Mouse (Mus musculus): ENCODE measurements around the gene Il23a. TPM values are rescaled to one million over a fixed set of nuclear protein-coding genes. Genes with fewer than 3 reads are reported as not detected.
"Not testable (repeated sequence)": the region's sequence is repeated elsewhere in the genome, so short reads cannot be mapped to it uniquely, and the experiment has no call there.

Il23a gene
- polyA plus RNA-seq, 1 experiment from 2014 or later, result not detected

DNA sequence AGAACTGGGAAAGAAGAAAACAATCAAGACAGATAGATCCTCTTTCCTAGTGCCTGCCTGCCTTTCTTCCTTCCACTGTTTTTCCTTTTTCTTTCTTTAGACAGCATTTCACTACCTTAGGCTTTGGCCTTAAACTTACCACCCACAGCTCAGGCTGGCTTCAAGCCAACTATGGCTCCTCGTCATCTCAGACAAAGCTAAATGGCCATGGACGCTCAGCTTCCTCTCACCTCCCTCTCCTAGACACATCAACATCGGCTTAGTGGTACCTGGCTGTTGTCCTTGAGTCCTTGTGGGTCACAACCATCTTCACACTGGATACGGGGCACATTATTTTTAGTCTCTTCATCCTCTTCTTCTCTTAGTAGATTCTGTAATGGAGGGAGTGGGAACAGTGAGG, 1.3 kb downstream of the Il23a start:
- WGBS, result 93% methylated on average over 4 of the region's 4 CpGs
- DNase-seq (ENCODE audit: low spot score, missing footprints) (no peak), ATAC-seq (ENCODE audit: low FRiP score) (no peak)
- Histone ChIP-seq H3K36me3 (ENCODE audit: control insufficient read depth, insufficient read depth, low read length) (no peaks in the 10 kb centered on the region), H3K27me3 (ENCODE audit: control insufficient read depth, insufficient read depth, low read length) (no peaks in the 10 kb centered on the region), H3K9me3 (ENCODE audit: control insufficient read depth, low read length) (no peaks in the 10 kb centered on the region), H3K4me3 (ENCODE audit: low read depth, low read length) (no peak overlapping the region), H3K9ac (ENCODE audit: low read length) (no peak overlapping the region), H3K4me2 (no peak overlapping the region), H3K4me1 (ENCODE audit: control insufficient read depth, insufficient read depth, low read length) (peaks cover 1% of the 10 kb centered on the region), H3K27ac (ENCODE audit: low read depth, low read length) (no peak overlapping the region)

DNA sequence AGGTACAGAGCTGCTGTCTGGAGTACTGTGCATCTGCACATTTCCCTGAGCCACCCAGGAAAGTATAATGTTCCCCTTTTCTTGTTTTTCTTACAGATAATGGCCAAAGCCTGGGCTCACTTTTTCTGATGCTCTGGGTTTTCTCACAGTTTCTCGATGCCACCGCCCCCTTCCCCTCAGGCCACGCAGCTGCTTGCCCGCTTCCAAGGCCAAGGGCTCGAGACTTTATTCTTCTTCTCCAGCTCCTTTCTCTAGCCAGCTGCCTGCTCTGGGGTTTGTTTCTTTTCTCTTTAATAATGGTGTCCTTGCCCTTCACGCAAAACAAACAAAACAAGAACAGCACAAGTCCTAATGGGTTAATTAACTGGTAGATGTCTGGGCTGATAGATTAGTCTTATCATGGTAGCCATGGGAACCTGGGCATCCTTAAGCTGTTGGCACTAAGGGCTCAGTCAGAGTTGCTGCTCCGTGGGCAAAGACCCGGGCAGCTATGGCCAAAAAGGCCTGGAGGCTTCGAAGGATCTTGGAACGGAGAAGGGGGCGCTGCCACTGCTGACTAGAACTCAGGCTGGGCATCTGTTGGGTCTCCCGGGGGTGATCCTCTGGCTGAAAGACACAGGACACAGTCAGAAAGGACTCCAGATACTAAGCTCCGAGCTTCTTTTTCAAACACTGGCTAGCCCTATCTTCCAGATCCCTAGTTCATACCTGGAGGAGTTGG, 2.0 kb downstream of the Il23a start:
- Histone ChIP-seq H3K9me3 (ENCODE audit: control insufficient read depth, low read length) (no peaks in the 10 kb centered on the region), H3K4me1 (ENCODE audit: control insufficient read depth, insufficient read depth, low read length) (no peaks in the 10 kb centered on the region), H3K36me3 (ENCODE audit: control insufficient read depth, insufficient read depth, low read length) (no peaks in the 10 kb centered on the region), H3K4me2 (no peak overlapping the region), H3K4me3 (ENCODE audit: low read depth, low read length) (no peak overlapping the region), H3K9ac (ENCODE audit: low read length) (no peak overlapping the region), H3K27ac (ENCODE audit: low read depth, low read length) (no peak overlapping the region), H3K27me3 (ENCODE audit: control insufficient read depth, insufficient read depth, low read length) (no peaks in the 10 kb centered on the region)
- no peak for DNase-seq (ENCODE audit: low spot score, missing footprints)
- ATAC-seq (ENCODE audit: low FRiP score), result no peak
- 82% methylated on average over 13 of the region's 13 CpGs for WGBS

DNA sequence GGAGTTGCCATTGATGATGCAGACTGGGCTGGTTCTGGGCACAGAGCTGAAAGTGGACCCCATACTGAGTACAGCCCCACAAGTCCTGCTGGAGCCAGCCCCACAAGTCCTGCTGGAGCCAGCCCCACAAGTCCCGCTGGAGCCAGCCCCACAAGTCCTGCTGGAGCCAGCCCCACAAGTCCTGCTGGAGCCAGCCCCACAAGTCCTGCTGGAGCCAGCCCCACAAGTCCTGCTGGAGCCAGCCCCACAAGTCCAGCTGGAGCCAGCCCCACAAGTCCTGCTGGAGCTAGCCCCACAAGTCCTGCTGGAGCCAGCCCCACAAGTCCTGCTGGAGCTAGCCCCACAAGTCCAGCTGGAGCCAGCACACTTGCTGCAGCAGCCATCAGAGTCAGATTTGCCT, 8.0 kb downstream of the Il23a start:
- ATAC-seq (ENCODE audit: low FRiP score); H3K4me3 ChIP-seq (ENCODE audit: low read depth, low read length); DNase-seq (ENCODE audit: low spot score, missing footprints); H3K27ac ChIP-seq (ENCODE audit: low read depth, low read length); H3K27me3 ChIP-seq (ENCODE audit: control insufficient read depth, insufficient read depth, low read length); H3K9me3 ChIP-seq (ENCODE audit: control insufficient read depth, low read length); H3K9ac ChIP-seq (ENCODE audit: low read length); H3K4me2 ChIP-seq; H3K36me3 ChIP-seq (ENCODE audit: control insufficient read depth, insufficient read depth, low read length); H3K4me1 ChIP-seq (ENCODE audit: control insufficient read depth, insufficient read depth, low read length): not testable (repeated sequence)
- 58% methylated on average over 1 of the region's 1 CpGs for WGBS

DNA sequence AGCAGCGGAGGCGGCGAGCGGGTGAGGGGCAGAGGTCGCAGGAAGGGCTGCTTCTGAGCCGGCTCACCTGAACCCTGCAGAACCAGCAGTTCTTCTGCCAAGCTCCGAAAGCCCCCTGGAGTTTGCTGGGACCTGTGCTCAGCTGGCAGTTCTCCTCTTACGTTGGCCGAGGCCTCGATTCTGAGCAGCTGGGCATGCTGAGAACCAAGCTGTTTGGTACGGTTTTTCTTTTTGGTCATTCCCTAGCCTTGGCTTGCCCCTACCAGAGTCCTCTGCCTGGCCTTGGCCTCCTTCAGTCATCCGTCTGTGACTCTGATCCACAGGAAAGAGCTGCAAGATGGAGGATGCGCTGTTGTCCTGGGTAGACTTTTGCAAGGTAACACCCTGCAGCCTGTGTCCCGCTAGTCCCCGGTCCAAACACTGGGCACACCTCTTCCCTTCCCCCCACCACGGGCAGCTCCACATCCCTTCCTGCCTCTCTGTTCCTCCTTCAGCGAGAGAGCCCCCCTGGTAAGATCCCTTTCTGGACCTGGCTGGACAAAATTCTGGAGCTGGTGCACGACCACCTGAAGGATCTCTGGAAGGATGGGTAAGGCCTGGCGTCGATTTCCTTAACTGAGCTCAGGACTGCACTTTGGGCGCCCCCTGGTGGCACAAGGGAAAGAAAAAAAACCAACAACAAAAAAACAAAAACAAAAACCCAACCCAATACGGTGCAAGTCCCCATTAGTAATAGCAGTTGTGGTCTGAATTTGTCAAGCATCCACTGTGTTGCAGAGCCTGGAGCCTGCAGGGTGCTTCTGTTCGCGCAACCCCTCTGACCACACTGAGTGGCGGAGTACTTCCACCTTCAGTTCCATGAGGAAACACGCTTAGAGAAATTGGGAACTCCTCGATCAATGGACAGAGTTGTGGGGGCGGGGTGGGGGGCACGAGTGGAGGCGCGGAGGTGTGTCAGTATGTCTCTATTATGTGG, 14.7 kb downstream of the Il23a start:
- Histone ChIP-seq H3K36me3 (ENCODE audit: control insufficient read depth, insufficient read depth, low read length) (peaks cover 11% of the 10 kb centered on the region; the same call in 1 of the 2 replicates), H3K4me2 (no peak overlapping the region), H3K9me3 (ENCODE audit: control insufficient read depth, low read length) (no peaks in the 10 kb centered on the region), H3K27ac (ENCODE audit: low read depth, low read length) (no peak overlapping the region), H3K27me3 (ENCODE audit: control insufficient read depth, insufficient read depth, low read length) (no peaks in the 10 kb centered on the region), H3K9ac (ENCODE audit: low read length) (peak overlapping the region; percentile 12; the same call in 1 of the 2 replicates), H3K4me3 (ENCODE audit: low read depth, low read length) (no peak overlapping the region), H3K4me1 (ENCODE audit: control insufficient read depth, insufficient read depth, low read length) (no peaks in the 10 kb centered on the region)
- WGBS, result 66% methylated on average over 31 of the region's 31 CpGs
- DNase-seq (ENCODE audit: low spot score, missing footprints), result peak; percentile 96
- ATAC-seq (ENCODE audit: low FRiP score), result peak; percentile 35; the same call in 1 of the 2 replicates

DNA sequence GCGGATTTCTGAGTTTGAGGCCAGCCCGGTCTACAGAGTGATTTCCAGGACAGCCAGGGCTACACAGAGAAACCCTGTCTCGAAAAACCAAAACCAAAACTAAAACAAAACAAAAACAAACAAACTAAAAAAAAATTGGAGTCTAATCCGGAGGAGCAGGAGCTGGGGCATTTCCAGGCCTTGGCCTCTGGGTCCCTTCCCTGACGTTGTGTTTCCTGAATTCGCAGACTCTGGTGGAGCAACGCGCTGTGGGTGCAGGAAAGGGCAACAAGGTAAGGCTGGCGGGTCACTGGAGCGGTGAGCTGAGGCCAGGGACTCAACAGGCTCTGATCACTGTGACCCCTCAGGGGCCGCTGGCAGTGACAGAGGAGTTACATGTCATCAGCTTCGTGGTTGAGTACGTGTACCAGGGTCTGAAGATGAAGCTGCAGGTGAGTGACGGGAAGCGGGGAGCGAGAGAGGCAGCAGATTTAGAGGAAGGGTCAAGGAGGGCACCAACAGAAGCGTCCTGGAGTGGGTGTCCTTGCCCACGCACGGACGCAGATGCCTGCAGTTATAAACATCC, 15.6 kb downstream of the Il23a start:
- peaks cover 14% of the 10 kb centered on the region; the same call in 1 of the 2 replicates for H3K36me3 ChIP-seq (ENCODE audit: control insufficient read depth, insufficient read depth, low read length)
- no peak overlapping the region for H3K4me2 ChIP-seq
- H3K27me3 ChIP-seq (ENCODE audit: control insufficient read depth, insufficient read depth, low read length), result no peaks in the 10 kb centered on the region
- no peak overlapping the region for H3K9ac ChIP-seq (ENCODE audit: low read length)
- H3K9me3 ChIP-seq (ENCODE audit: control insufficient read depth, low read length), result no peaks in the 10 kb centered on the region
- no peaks in the 10 kb centered on the region for H3K4me1 ChIP-seq (ENCODE audit: control insufficient read depth, insufficient read depth, low read length)
- 94% methylated on average over 20 of the region's 20 CpGs for WGBS
- no peak for ATAC-seq (ENCODE audit: low FRiP score)
- no peak overlapping the region for H3K4me3 ChIP-seq (ENCODE audit: low read depth, low read length)
- H3K27ac ChIP-seq (ENCODE audit: low read depth, low read length), result no peak overlapping the region
- no peak for DNase-seq (ENCODE audit: low spot score, missing footprints)

DNA sequence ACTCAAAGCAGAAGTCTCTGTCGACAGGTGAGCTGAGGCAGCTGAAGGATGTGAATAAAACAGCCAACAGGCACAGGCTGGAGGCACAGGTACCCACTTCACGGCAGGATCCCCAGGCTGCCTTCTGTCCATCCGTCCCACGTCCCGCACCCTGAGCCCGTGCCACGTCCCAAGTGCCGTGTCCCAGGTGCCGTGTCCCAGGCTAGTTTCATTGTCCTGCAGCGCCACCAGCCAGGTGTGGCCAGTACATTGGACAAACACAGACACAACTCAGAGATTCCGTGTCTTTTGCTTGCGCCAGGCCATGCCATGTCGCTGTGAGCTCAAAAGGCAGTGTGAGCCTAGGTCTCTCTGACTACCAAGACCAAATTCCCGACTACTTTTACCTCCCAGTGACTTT, 16.9 kb downstream of the Il23a start:
- Histone ChIP-seq H3K9me3 (ENCODE audit: control insufficient read depth, low read length) (no peaks in the 10 kb centered on the region), H3K4me2 (no peak overlapping the region), H3K4me1 (ENCODE audit: control insufficient read depth, insufficient read depth, low read length) (no peaks in the 10 kb centered on the region), H3K4me3 (ENCODE audit: low read depth, low read length) (no peak overlapping the region), H3K9ac (ENCODE audit: low read length) (no peak overlapping the region), H3K36me3 (ENCODE audit: control insufficient read depth, insufficient read depth, low read length) (peaks cover 14% of the 10 kb centered on the region; the same call in 1 of the 2 replicates), H3K27me3 (ENCODE audit: control insufficient read depth, insufficient read depth, low read length) (no peaks in the 10 kb centered on the region), H3K27ac (ENCODE audit: low read depth, low read length) (no peak overlapping the region)
- DNase-seq (ENCODE audit: low spot score, missing footprints) (no peak), ATAC-seq (ENCODE audit: low FRiP score) (no peak)
- WGBS, result 92% methylated on average over 14 of the region's 14 CpGs

DNA sequence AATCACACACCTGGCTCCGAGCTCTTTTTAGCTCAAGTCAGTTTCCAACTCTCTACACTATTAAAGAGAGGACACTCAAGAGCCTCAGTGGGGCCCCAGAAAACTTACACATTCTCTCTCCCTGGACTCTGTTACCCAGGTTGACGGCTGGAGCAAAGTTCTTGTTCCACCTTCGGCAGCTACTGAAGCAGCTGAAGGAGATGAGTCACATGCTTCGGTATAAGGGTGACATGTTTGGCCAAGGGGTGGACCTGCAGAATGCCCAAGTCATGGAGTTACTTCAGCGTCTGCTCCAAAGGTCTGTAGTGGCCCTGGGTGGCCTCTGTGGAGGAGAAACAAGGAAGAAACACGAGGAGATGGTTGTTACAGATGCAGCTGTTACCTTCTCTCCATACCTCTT, 17.6 kb downstream of the Il23a start:
- H3K4me3 ChIP-seq (ENCODE audit: low read depth, low read length), result no peak overlapping the region
- no peak overlapping the region for H3K4me2 ChIP-seq
- ATAC-seq (ENCODE audit: low FRiP score) (no peak), DNase-seq (ENCODE audit: low spot score, missing footprints) (no peak)
- H3K9ac ChIP-seq (ENCODE audit: low read length), result no peak overlapping the region
- H3K27me3 ChIP-seq (ENCODE audit: control insufficient read depth, insufficient read depth, low read length), result no peaks in the 10 kb centered on the region
- no peaks in the 10 kb centered on the region for H3K4me1 ChIP-seq (ENCODE audit: control insufficient read depth, insufficient read depth, low read length)
- H3K36me3 ChIP-seq (ENCODE audit: control insufficient read depth, insufficient read depth, low read length), result peaks cover 11% of the 10 kb centered on the region; the same call in 1 of the 2 replicates
- WGBS, result 87% methylated on average over 6 of the region's 6 CpGs
- no peaks in the 10 kb centered on the region for H3K9me3 ChIP-seq (ENCODE audit: control insufficient read depth, low read length)
- no peak overlapping the region for H3K27ac ChIP-seq (ENCODE audit: low read depth, low read length)

DNA sequence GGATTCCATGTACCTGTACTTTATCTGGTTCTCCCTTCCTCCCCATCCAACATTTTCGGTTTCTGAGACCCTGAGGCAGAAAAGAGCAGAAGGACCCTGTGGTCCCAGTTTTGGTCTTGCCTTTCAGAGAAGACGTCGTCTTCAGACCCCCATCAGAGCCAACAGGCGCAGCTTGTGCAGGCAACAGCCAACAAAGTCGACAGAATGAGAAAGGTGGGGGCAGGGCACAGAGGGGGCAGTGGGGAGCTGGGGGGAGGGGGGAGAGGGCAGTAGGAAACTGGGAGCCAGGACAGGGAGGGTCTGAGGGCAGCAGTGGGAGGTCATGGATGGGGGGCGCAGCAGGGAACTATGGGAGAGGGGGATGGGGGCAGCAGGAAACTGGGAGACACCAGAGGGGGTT, 20.4 kb downstream of the Il23a start:
- H3K9ac ChIP-seq (ENCODE audit: low read length), result no peak overlapping the region
- no peak for DNase-seq (ENCODE audit: low spot score, missing footprints)
- no peaks in the 10 kb centered on the region for H3K9me3 ChIP-seq (ENCODE audit: control insufficient read depth, low read length)
- no peak overlapping the region for H3K4me2 ChIP-seq
- no peak overlapping the region for H3K4me3 ChIP-seq (ENCODE audit: low read depth, low read length)
- peaks cover 5% of the 10 kb centered on the region; the same call in 1 of the 2 replicates for H3K36me3 ChIP-seq (ENCODE audit: control insufficient read depth, insufficient read depth, low read length)
- no peak overlapping the region for H3K27ac ChIP-seq (ENCODE audit: low read depth, low read length)
- 60% methylated on average over 6 of the region's 6 CpGs for WGBS
- H3K27me3 ChIP-seq (ENCODE audit: control insufficient read depth, insufficient read depth, low read length), result no peaks in the 10 kb centered on the region
- H3K4me1 ChIP-seq (ENCODE audit: control insufficient read depth, insufficient read depth, low read length), result no peaks in the 10 kb centered on the region
- ATAC-seq (ENCODE audit: low FRiP score), result no peak

DNA sequence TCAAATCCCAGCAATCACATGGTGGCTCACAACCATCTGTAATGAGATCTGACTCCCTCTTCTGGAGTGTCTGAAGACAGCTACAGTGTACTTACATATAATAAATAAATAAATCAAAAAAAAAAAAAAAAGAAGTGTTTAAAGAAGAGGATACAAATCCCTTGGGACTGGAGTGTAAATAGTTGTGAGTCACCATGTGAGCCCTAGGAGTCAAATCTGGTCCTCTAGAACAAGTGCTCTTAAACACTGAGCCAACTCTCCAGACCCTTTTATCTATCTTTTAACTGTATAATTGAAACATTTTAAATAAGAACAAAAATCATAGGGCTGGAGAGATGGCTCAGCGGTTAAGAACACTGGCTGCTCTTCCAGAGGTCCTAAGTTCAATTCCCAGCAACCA, 23.2 kb downstream of the Il23a start:
- H3K27ac ChIP-seq (ENCODE audit: low read depth, low read length); H3K9me3 ChIP-seq (ENCODE audit: control insufficient read depth, low read length); DNase-seq (ENCODE audit: low spot score, missing footprints); H3K4me1 ChIP-seq (ENCODE audit: control insufficient read depth, insufficient read depth, low read length); H3K9ac ChIP-seq (ENCODE audit: low read length); ATAC-seq (ENCODE audit: low FRiP score); H3K36me3 ChIP-seq (ENCODE audit: control insufficient read depth, insufficient read depth, low read length); H3K27me3 ChIP-seq (ENCODE audit: control insufficient read depth, insufficient read depth, low read length); H3K4me2 ChIP-seq; H3K4me3 ChIP-seq (ENCODE audit: low read depth, low read length): not testable (repeated sequence)
- 100% methylated on average over 1 of the region's 1 CpGs for WGBS
